Mouse (Mus musculus) lung, postnatal 14 days (tissue): ENCODE measurements around the gene Kat8.

Source experiments
- DNase-seq: peaks from one replicate; pipeline ENCODE4 v3.0.0; 2021

The Kat8 gene

DNA sequence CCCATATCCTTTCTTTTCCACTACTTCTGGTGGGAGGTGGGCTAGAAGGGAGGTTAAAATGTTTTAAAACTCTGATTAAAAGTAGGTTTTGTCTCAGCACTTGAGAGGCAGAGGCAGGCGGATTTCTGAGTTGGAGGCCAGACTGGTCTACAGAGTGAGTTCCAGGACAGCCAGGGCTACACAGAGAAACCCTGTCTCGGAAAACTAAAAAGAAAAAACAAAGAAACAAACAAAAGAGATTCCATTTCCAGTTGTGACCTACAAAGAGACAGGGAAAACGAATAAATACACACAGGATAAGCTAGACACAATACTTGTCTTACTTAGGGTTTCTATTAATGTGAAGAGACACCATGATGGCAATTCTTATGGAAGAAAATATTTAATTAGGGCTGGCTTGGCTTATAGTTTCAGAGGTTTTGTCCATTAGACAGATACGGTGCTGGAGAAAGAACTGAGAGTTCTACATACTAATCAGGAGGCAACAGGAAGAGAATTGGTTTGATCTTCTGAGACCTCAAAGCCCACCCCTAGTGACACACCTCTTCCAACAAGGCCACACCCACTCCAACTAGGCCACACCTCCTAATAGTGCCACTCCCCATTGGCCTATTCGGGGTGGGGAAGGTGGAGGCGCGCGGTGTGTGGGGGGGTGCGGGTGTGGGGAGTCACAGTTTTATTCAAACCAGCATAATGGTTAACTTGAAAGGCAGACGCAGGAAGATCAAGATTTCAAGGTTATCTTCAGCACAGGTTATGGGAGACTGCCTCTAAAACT is 13.9 kb upstream of the Kat8 start:
- DNase-seq = no peak

DNA sequence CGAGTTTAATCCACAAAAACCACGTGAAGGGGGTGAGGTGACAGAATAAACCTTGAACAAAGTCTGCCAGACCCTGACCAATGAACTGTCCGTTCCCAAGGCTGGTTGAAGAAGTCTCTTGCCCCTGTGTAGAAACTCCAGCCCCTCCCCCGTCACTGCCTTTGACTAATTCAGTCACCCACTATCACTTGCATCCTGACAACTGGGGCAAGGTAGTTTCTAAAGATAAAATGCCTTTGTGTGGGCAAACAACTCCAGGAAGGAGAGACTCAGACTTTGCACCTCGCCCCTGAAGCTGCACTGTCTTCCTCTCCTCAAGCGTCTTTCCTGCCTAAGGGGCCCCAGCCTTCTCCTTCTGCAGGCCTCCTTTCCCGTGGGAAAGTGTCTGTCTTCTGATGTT is 12.3 kb upstream of the Kat8 start:
- DNase-seq = no peak

DNA sequence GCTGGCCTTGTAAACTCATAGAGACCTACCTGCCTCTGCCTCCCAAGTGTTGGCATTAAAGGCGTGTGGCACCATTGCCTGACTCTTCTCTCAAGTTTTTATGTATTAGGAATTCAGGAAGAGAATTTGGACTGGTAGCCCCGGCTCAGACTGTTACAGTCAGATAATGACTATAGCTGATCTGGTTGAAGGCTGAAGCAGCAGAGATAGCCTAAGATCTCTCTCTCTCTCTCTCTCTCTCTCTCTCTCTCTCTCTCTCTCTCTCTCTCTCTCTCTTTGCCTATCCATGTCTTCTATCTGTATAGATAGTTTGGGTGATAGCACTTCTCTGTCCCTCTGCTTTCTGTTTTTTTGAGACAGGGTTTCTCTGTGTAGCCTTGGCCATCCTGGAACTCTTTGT is 10.5 kb upstream of the Kat8 start:
- no peak for DNase-seq

DNA sequence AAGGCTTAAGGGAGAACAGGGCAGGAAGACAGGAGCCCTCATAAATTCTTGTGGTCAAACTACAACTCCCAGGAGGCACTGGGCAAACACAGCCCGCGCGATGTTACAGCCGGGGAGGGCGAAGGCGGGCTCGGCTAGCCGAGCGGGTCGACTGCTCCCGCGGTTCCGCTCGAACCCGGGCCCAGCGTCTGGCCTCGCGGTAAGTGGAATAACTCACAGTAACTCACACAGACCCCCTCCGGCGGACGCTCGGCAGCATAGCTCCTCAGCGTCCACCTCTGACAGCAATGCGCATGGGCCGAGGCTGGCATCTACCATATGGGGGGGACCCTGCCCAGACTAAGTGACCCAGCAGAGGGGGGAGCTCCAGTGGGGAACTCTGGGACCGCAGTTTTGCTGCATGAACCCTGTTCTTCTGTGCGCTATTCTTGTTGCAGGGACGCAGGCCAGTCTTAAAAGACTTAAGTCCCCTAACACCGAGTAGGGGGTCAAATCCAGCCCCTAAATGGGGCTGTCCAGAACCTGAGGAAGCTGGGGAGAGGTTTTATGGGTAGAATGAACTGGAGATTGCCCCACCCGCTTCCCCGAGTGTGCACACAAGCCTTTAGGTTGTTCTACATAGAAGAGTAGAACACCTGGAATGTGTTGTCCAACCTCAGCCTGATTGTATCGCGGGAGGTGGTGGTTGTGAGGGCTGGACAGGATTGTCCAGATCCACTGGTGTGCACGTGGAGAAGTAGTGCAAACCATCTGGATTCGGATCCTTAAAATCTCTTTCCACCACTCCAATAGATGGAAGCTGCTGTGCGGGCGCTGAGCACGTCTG is 8.1 kb upstream of the Kat8 start, which contains the start of gene Bckdk:
Gene Bckdk, plus strand, starts transcription at position 112 of the 826 bp plus-strand sequence.
- peak; percentile 74 for DNase-seq

DNA sequence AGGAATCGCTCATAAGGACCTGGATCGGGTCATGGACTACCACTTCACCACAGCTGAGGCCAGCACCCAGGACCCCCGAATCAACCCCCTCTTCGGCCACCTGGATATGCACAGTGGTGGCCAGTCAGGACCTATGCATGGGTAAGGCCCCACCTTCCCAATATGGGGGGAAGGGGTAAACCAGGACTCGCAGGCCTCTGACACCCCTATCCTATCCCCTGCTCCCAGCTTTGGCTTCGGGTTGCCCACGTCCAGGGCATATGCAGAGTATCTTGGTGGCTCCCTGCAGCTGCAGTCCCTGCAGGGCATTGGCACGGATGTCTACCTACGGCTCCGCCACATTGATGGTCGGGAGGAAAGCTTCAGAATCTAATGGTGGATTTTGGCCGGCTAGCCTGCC is 4.4 kb upstream of the Kat8 start:
- DNase-seq = no peak

DNA sequence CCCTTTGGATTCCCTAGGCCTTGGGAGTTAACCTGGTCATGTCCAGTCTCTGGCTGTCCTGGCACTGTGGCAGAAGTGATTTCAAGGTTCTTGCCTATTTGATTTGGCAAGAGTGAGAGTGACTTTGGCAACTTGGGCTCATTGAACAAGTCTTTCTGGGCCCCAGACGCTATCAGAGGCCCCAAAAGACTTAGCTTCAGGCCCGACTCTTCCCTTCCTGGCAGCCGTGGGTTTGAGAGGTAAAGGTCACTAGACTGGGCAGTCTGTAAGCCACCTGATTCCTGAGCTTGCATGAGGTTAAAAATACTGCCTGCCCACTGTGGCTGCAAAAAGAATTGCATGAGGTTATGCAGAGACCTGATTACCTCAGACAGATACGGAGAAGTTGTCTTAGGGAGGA is 3.7 kb upstream of the Kat8 start:
- DNase-seq = no peak

DNA sequence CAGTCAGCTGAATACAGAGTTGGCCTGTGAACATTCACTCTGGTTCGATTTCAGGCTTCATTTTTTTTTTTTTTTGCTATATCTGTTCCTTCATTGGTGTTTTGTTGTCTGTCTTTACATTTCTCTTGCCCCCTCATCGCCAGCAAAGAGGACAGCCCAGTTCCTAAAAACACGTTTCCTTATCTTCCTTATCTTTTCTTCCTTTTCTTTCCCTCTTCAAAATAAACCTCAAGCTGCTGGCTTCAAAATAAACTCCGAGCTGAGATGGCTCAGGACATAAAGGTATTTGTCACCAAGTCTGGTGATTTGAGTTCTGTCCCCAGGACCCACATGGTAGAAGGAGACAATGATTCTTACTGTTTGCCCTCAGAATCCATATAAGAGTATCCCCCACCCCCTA is 622 bp downstream of the Kat8 start:
- DNase-seq = no peak

DNA sequence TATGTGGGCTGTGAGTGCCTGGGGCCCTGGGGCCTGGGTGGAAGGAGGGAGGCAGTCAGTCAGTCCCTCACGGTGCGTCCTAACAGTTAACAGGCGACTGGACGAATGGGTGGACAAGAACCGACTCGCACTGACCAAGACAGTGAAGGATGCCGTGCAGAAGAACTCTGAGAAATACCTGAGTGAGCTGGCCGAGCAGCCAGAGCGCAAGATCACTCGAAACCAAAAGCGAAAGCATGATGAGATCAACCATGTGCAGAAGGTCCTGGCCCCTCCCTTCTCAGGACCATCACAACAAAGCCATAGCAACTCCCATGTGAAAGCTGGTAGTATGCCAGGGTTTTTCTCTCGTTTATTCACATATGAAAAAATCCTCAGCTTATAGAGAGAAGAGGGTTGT is 3.0 kb downstream of the Kat8 start:
- no peak for DNase-seq

DNA sequence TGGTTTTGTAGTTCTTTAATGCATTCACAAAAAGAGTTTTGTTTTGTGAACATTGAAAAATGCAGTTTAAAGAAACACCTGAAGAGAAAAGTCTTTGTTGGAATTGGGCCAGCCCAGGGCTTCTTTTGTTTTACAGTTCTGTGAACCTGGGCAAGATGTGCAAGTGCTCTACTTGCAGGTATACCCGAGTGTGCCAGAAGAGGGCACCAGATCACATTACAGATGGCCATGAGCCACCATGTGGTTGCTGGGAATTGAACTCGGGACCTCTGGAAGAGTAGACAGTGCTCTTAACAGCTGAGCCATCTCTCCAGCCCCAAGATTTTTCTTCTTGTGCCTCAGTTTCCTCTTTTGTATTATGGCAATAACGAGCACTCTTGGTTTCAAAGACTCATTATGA is 5.9 kb downstream of the Kat8 start:
- DNase-seq = peak; percentile 74

DNA sequence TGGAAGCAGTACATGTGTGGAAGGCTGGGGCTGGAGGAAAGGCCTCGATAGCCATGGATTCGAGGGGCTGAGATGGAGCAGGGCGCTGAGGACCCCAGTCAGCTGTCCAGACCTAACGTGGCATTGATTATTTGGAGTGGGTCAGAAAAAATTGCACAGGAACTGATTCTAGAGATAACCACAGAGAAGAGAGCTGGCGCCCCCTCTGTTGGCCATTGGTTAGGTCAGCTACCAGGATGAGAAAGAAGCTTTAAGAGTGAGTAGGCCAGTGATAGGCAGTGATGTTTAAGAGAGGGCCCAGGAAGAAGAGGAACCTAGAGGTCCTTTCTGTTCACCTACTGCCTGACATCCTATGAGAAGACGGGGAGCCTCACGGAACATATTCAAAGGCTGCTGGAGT is 7.0 kb downstream of the Kat8 start:
- peak; percentile 43 for DNase-seq

DNA sequence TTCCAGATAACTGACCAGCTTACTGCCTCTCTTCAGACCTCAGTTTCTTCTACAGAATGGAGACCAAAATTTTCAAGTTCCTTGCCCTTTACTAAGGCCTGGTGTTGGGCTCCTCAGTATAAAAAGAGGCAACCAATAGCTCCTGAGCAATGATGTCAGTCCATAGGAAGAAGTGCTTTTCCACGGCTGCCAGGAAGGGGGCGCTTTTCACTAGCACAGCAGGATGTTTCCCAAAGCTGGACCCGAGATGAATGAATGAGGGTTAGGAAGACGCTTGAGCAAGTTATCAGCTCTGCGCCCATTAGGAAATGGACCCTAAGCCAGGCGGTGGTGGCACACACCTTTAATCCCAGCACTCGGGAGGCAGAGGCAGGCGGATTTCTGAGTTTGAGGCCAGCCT is 9.2 kb downstream of the Kat8 start:
- DNase-seq = peak; percentile 45

DNA sequence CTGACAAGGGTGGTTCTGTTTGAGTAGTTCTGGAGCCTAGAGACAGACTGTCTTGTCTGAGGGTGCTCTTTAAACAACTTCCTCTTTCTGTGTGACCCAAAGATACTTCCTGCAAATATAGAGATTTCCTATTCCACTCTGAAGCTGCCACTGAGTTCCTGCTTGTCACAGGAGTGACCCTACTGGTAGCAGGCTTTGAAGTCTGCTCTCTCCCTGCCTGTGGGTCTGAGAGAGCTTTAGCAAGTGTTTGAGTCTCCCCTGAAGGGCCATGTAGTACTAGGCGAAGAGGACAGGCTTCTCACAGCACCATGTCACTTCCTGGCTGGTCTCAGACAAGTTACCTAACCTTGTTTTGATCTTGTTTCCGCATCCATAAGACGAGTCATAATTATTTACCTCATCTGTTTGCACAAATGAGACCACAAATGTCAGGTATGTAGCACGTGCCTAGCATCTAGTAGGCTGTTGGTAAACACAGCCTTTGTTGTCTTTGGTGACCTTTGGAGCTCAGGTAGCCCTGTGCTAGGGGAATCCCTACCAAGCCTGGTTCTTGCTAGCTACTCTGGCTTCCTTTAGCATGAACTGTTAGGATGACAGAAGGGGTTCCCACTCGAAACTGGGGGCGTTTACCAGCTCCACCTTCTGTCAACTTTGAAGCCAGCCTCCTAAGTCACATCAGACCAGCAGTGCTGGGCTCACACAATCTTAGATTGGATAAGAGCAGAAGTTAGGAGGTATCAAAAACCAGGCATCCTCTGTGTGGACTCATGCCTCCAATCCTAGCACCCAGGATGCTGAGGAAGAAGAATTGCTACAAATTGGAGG is 10.3 kb downstream of the Kat8 start:
- DNase-seq = no peak

DNA sequence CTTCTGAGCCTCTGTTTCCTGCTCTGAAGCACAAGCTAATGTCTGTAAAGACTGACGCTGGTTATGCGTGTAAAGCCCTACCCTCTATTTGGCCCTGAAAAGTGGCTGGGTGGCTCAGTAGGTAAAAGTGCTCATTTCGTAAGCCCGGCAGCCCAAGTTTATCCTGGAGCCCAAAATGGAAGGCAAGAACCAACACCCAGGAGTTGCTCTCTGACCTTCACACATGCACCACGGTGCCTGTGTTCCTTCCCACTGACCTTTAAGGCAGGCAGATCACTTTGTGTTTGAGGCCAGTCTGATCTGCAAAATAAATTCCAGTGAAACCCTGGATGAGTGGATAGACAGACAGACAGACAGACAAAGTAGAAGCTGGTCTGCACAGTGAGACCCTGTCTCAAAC is 11.4 kb downstream of the Kat8 start:
- DNase-seq = no peak

DNA sequence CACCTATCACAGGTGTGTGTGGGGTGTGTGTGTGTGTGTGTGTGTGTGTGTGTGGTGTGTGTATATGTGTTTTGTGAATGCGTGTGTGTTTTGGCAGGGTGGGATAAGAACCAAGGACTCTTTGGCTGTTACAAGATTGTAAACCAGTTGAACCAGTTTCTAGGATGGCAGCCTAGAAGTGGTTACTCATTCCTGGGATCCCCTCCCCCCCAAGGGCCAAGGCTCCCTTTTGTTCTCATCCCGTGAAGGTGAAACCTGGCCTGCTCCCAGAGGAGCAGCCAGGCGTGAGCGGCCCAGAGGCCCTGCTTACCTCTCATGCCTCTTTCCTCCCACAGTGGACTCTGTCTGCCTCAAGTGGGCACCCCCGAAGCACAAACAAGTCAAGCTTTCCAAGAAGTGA is 12.9 kb downstream of the Kat8 start:
- peak; percentile 66 for DNase-seq

DNA sequence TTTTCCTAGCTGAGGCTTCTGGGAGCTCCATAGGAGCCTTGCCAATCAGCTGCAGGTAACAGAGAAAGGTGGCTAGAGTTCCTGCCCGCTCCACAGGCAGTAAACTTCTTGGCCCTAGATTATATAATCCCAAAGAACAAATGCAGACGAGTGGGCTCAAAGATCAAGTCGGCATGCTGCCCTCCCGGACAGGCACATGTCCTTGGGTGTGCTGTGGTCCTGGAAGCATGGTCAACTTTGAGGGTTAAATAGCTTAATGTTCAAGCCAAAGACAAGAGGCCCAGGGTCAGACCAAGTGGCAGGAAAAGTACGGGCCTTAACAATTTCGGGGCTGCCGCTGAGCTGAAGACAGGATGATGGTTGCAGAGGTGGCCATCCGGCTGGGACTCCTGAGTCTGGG is 13.8 kb downstream of the Kat8 start:
- no peak for DNase-seq

DNA sequence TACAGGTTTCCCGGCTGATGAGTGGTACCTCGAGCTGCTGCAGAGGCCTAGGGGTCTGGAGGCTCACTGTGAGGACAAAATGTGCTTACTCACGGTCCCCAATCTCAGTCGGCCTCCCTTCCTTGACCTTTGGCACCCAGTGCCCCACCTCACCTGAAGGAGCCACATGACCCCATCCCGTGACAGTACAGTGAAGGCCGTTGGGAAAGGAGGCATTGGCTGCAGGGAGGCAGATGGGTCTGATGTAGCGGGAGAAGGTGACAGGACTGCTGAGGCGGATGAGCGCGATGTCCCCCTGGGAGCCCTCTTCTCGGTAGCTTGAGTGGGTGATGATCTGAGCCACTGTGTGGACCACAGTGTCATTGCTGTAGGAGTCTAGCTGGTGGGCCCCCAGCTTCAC is 14.5 kb downstream of the Kat8 start:
- no peak for DNase-seq

DNA sequence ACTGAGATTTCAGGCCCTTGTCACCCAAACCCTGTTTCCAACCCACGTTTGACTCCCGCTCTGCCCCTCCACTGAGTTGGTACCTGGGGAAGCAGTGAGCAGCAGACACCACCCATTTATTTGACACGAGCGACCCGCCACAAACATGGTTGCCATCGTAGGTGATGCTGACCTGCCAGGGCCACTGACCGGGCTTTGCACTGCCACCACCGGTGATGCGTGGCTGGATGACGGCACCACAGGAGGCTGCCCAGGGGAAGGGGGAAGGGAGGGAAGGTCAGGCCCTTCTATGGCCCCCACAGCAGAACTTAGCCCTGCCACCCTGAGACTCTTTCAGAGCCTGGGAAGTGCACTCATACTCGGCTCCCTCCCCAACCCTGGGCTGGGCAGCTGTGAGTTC is 15.4 kb downstream of the Kat8 start:
- DNase-seq = no peak

DNA sequence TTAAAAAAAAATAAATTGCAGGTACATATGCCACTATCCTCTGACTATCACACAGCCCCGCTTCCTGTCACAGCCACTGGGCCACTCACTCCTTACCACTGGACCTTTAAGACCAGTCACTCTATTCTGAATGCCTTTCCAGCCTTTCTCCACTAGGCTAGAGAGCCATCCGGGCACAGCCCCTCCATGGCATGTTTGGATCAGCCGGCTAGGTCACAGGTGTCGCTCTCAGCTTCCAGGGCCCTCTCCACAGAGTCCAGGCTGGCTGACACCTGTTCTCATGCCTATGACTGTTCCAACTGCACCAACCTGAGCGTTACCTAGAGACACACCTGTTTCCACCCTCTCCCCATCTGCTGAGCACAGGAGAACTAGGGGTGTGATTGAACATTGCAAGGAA is 16.3 kb downstream of the Kat8 start:
- DNase-seq = no peak

DNA sequence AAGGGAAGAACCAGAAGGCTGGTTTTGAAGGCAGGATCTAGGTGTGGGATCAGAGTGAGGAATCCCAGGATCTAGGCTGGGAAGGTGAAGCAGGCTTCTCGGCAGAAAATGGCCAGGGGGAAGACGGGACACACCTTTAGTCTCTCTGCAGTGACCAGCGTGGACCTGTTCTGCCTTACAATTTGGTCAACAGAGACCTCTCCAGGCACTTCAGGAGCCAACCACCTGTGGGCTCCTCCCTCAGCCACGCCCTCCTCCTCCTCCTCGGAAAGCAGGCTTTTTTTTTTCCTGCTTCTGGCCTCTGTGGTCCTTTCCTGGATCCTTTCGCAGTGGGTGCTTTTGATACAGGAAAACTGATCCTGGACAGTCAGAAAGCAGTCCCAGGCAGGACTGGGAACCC is 17.6 kb downstream of the Kat8 start, which contains the start of gene Prss8:
Gene Prss8, minus strand, starts transcription at position 182 of the 400 bp plus-strand sequence.
- peak; percentile 74 for DNase-seq

DNA sequence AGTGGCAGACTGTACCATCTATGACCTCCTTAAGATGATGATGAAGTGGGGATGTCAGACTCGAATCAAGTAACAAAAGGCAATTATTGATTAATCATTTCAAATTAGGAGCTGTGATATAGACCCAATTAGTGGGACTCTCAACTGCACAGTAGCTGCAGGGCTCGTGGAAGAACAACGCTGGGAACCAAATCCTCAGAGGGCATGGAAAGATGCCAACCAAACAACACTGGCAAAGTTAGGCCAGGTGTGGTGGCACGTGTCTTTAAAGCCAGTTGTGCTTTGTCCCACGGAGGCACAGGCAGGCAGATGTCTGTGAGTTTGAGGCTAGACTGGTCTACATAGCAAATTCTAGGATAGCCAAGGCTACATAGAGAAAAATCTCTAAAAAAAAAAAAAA is 18.3 kb downstream of the Kat8 start:
- no peak for DNase-seq

DNA sequence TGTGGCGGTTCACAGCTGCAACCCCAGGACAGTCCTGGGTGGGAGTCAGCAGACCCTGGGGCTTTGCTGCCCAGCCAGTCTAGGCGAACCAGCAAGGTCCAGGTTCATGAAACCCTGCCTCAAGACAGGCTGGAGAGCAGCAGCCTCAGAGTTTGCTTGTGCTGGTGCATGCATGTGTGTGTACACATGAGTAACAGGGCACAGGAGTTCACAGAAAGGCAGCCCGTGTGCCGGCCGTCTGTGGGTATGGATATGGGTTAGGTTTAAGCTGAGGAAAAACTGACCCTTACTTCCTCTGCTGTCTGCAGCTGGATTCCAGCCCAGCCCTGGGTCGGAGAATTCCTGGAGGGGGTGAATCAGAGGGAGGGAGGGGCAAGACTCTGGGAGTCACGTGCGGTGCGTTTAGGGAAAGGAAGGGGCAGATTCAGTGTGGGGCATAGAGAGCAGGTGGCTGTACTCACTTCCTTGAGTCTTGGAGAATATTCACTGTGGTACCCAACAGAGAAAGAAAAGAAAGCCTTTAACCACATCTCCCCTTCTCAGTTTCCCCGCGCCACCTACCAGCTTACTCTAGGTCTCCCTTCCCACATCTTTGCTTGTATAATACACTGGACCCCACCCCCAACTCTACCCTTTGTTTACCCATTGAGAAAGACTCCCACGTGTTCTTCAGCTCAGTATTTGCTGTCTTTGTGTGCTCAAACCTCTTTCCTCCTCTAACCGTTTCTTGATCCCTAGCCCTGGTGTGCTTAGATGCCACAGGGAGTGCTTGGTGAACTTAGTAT is 19.2 kb downstream of the Kat8 start:
- peak; percentile 63 for DNase-seq

DNA sequence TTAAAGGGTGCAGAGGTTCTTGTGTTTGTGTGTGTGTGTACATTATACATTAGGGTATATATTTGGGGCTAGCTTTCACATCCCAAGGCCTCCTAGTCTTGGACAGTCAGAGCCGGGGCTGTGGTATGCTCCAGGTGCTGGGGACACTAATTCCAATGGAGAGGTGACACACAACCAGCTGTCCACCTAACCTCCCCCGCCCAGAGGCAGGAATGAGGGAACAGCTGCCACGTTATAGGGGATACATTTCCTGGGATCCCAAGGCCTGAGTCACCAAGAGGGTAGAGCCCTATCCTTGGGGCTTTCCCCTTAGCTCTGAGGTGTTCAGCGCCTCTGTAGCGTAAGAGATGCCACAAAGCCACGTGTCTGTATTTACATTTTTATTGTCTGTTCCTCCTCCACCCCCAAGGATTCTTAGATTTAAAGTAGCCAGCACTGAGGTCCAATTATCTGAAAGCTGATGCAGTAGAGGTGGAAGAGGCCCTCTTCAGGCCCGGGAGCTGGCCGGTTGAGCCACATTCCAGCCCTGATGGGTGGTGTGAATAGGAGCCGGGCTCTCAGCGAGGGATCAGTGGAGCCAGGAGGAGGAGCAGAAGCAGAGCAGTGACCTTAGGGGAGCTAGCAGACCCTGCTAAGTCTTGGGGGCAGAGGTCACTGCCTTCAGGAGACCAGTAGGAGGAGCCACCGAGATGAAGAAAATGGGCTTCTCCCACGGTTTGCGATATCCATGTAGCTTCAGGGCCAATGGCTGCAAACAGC is 20.1 kb downstream of the Kat8 start:
- DNase-seq = peak; percentile 63
